9 mouse cellular contexts compared by ENCODE assay signal in genomic region chr6:88941628-88942027, GRCm38 (mm10). TPM values are rescaled to one million over a fixed set of nuclear protein-coding genes. Genes with fewer than 3 reads are reported as not detected.
DNase-seq lines count a peak whose midpoint lies in the region; ATAC-seq and TF ChIP-seq lines count a peak whose summit lies in the region.
"Had no signal": no experiment of that assay in that cellular context is flagged by ENCODE, and none has a peak within 500 bp of the region (broad histone marks: within the 10 kb centered on the region; RNA-seq: fewer than 3 reads in every experiment).

No protein-coding gene starts in this region.

- H3K27ac ChIP-seq in forebrain, embryonic 13.5 days, result peak overlapping the region; percentile 79
- peak overlapping the region; percentile 90 for H3K27ac ChIP-seq in heart, embryonic 16.5 days (ENCODE audit: low read length)
- H3K27ac ChIP-seq in midbrain, postnatal 0 days (ENCODE audit: low read depth, low read length), result peak overlapping the region; percentile 77
- no peak overlapping the region for H3K27ac ChIP-seq in thymus, adult 2 months (ENCODE audit: control insufficient read depth, insufficient read depth, low read length)
- H3K27ac ChIP-seq: embryonic facial prominence, embryonic 15.5 days had no signal

- no peak overlapping the region for H3K4me2 ChIP-seq in forebrain, embryonic 13.5 days
- peak overlapping the region; percentile 20; the same call in 1 of the 2 replicates for H3K4me2 ChIP-seq in heart, embryonic 16.5 days (ENCODE audit: low read depth, low read length)
- H3K4me2 ChIP-seq in midbrain, postnatal 0 days (ENCODE audit: low read depth, low read length, poor library complexity, severe bottlenecking), result no peak overlapping the region
- H3K4me2 ChIP-seq: embryonic facial prominence, embryonic 15.5 days had no signal

- no peak overlapping the region for H3K9ac ChIP-seq in forebrain, embryonic 13.5 days
- H3K9ac ChIP-seq in heart, embryonic 16.5 days (ENCODE audit: low read length), result peak overlapping the region; percentile 64
- no peak overlapping the region for H3K9ac ChIP-seq in midbrain, postnatal 0 days (replicated peaks; ENCODE audit: low read length, poor library complexity, severe bottlenecking)
- H3K9ac ChIP-seq: embryonic facial prominence, embryonic 15.5 days; liver, postnatal 0 days had no signal

- no peaks in the 10 kb centered on the region for H3K9me3 ChIP-seq in megakaryocyte, embryonic 14.5 days
- no peaks in the 10 kb centered on the region for H3K9me3 ChIP-seq in forebrain, embryonic 13.5 days (replicated peaks)
- no peaks in the 10 kb centered on the region for H3K9me3 ChIP-seq in heart, embryonic 16.5 days (replicated peaks; ENCODE audit: control insufficient read depth, low read length)
- H3K9me3 ChIP-seq in midbrain, postnatal 0 days (ENCODE audit: low read length), result no peaks in the 10 kb centered on the region
- H3K9me3 ChIP-seq: embryonic facial prominence, embryonic 15.5 days had no signal

- no peak for TF ChIP-seq POLR2A in thymus, adult 2 months (IDR thresholded peaks at IDR 0.05; ENCODE audit: control insufficient read depth, extremely low read depth, insufficient read depth, low read length, poor library complexity)

- TF ChIP-seq CTCF in midbrain, postnatal 0 days (IDR thresholded peaks at IDR 0.05), result no peak
- no peak for TF ChIP-seq CTCF in thymus, adult 2 months (IDR thresholded peaks at IDR 0.05; ENCODE audit: borderline replicate concordance, control insufficient read depth, extremely low read depth, insufficient read depth, low read length, poor library complexity)

- no peaks in the 10 kb centered on the region for H3K36me3 ChIP-seq in megakaryocyte, embryonic 14.5 days (replicated peaks; ENCODE audit: low read length)
- no peaks in the 10 kb centered on the region for H3K36me3 ChIP-seq in forebrain, embryonic 13.5 days (ENCODE audit: poor library complexity, severe bottlenecking)
- H3K36me3 ChIP-seq in heart, embryonic 16.5 days (ENCODE audit: control insufficient read depth, insufficient read depth), result no peaks in the 10 kb centered on the region
- no peaks in the 10 kb centered on the region for H3K36me3 ChIP-seq in midbrain, postnatal 0 days (ENCODE audit: insufficient read depth, low read length)
- H3K36me3 ChIP-seq in thymus, adult 2 months (ENCODE audit: control insufficient read depth, insufficient read depth, low read length), result no peaks in the 10 kb centered on the region
- H3K36me3 ChIP-seq: embryonic facial prominence, embryonic 15.5 days had no signal

- ATAC-seq in megakaryocyte, adult 5-6 weeks (ENCODE audit: poor library complexity, severe bottlenecking), result no peak
- ATAC-seq in forebrain, embryonic 13.5 days, result no peak
- ATAC-seq in heart, embryonic 16.5 days (replicated peaks; ENCODE audit: extremely low read depth, insufficient read depth, low FRiP score), result peak; percentile 85
- no peak for ATAC-seq in midbrain, postnatal 0 days (ENCODE audit: low FRiP score)
- ATAC-seq: liver, postnatal 0 days had no signal

- H3K4me3 ChIP-seq in megakaryocyte, embryonic 14.5 days (replicated peaks), result peak overlapping the region; percentile 23
- H3K4me3 ChIP-seq in forebrain, embryonic 13.5 days, result no peak overlapping the region
- no peak overlapping the region for H3K4me3 ChIP-seq in heart, embryonic 16.5 days (ENCODE audit: low read length)
- H3K4me3 ChIP-seq in midbrain, postnatal 0 days (ENCODE audit: low read depth, low read length), result no peak overlapping the region
- no peak overlapping the region for H3K4me3 ChIP-seq in thymus, adult 2 months (ENCODE audit: control insufficient read depth, insufficient read depth, low read length)
- H3K4me3 ChIP-seq: embryonic facial prominence, embryonic 15.5 days had no signal

- DNase-seq in midbrain, postnatal 0 days (ENCODE audit: low spot score), result no peak
- no peak for DNase-seq in T-cell, adult 2 months (ENCODE audit: low spot score)
- no peak for DNase-seq in thymus, adult 2 months
- DNase-seq: liver, postnatal 0 days had no signal

- 80% methylated on average over 4 of the region's 4 CpGs for WGBS in forebrain, embryonic 13.5 days
- WGBS in heart, embryonic 16.5 days, result 44% methylated on average over 4 of the region's 4 CpGs
- 60% methylated on average over 4 of the region's 4 CpGs for WGBS in midbrain, postnatal 0 days
- WGBS in thymus, adult 2 months, result 98% methylated on average over 4 of the region's 4 CpGs

- H3K4me1 ChIP-seq in megakaryocyte, embryonic 14.5 days, result peaks cover 47% of the 10 kb centered on the region
- peaks cover 80% of the 10 kb centered on the region for H3K4me1 ChIP-seq in forebrain, embryonic 13.5 days
- peaks cover 46% of the 10 kb centered on the region for H3K4me1 ChIP-seq in heart, embryonic 16.5 days (ENCODE audit: control insufficient read depth, insufficient read depth, low read length)
- peaks cover 39% of the 10 kb centered on the region for H3K4me1 ChIP-seq in midbrain, postnatal 0 days (ENCODE audit: insufficient read depth, low read length)
- H3K4me1 ChIP-seq in thymus, adult 2 months (replicated peaks; ENCODE audit: control insufficient read depth, insufficient read depth, low read length), result peaks cover 41% of the 10 kb centered on the region

- H3K27me3 ChIP-seq in megakaryocyte, embryonic 14.5 days (replicated peaks), result peaks cover 80% of the 10 kb centered on the region
- H3K27me3 ChIP-seq in forebrain, embryonic 13.5 days, result peaks cover 6% of the 10 kb centered on the region; the same call in 1 of the 2 replicates
- H3K27me3 ChIP-seq in heart, embryonic 16.5 days (ENCODE audit: control insufficient read depth, insufficient read depth, low read length), result no peaks in the 10 kb centered on the region
- no peaks in the 10 kb centered on the region for H3K27me3 ChIP-seq in midbrain, postnatal 0 days (ENCODE audit: insufficient read depth, low read length)
- H3K27me3 ChIP-seq in thymus, adult 2 months (ENCODE audit: control insufficient read depth, insufficient read depth, low read length), result no peaks in the 10 kb centered on the region

RNA-seq across cellular contexts. Expression of gene Tpra1, which starts 39.6 kb away (rescaled TPM):
- 102 and 155 TPM in 2 replicates for polyA plus RNA-seq in megakaryocyte, embryonic 14.5 days (2012; ENCODE audit: insufficient read depth, low replicate concordance)
- total RNA-seq in megakaryocyte, adult 5-6 weeks (2015), result 24.0 and 26.1 TPM in 2 replicates
- total RNA-seq in megakaryocyte, adult 5-6 weeks (2017), result 32.4 and 35.5 TPM in 2 replicates
- polyA plus RNA-seq in forebrain, embryonic 13.5 days (2015; fragmentation: Nextera tagmentation; extraction: Ambion mirVana), result 45.4 and 53.9 TPM in 2 replicates
- 54.9 and 58.0 TPM in 2 replicates for polyA plus RNA-seq in heart, embryonic 16.5 days (2015; fragmentation: Nextera tagmentation; extraction: Ambion mirVana)
- total RNA-seq in midbrain, postnatal 0 days (2014; rRNA removed), result 65.7 and 69.7 TPM in 2 replicates
- 52.7 and 67.5 TPM in 2 replicates for polyA plus RNA-seq in midbrain, postnatal 0 days (2015; fragmentation: Nextera tagmentation; extraction: Ambion mirVana)
- 300 and 366 TPM in 2 replicates for polyA plus RNA-seq in thymus, adult 2 months (2012; rRNA removed)

RNA-seq across cellular contexts. Expression of gene Mcm2, which starts 43.0 kb away (rescaled TPM):
- 133 and 188 TPM in 2 replicates for polyA plus RNA-seq in megakaryocyte, embryonic 14.5 days (2012; ENCODE audit: insufficient read depth, low replicate concordance)
- total RNA-seq in megakaryocyte, adult 5-6 weeks (2015), result 45.4 and 47.7 TPM in 2 replicates
- total RNA-seq in megakaryocyte, adult 5-6 weeks (2017), result 77.2 TPM in 2 replicates
- polyA plus RNA-seq in forebrain, embryonic 13.5 days (2015; fragmentation: Nextera tagmentation; extraction: Ambion mirVana), result 133 and 157 TPM in 2 replicates
- 88.3 and 94.7 TPM in 2 replicates for polyA plus RNA-seq in heart, embryonic 16.5 days (2015; fragmentation: Nextera tagmentation; extraction: Ambion mirVana)
- 11.4 and 16.2 TPM in 2 replicates for total RNA-seq in midbrain, postnatal 0 days (2014; rRNA removed)
- polyA plus RNA-seq in midbrain, postnatal 0 days (2015; fragmentation: Nextera tagmentation; extraction: Ambion mirVana), result 7.6 and 7.7 TPM in 2 replicates
- 169 and 232 TPM in 2 replicates for polyA plus RNA-seq in thymus, adult 2 months (2012; rRNA removed)

Comparison
In these comparisons a context has a peak if more than half of its experiments do, and no peak if none do; other contexts are left out.
1. RNA of gene Mcm2, which starts 43.0 kb away (polyA plus RNA-seq): 169 to 232 TPM in thymus, adult 2 months, 133 to 157 TPM in forebrain, embryonic 13.5 days, 133 to 188 TPM in megakaryocyte, embryonic 14.5 days and 88.3 to 94.7 TPM in heart, embryonic 16.5 days; 7.6 to 7.7 TPM in midbrain, postnatal 0 days; every median in the first group is over 10 times any median in the second.